Mouse (Mus musculus) embryonic fibroblast, embryonic 13.5 days (primary cell): Measurements from ENCODE around the gene Tppp3. TPM values are rescaled to one million over a fixed set of nuclear protein-coding genes. Genes with fewer than 3 reads are reported as not detected.

ENCODE experiments used
- H3K27ac ChIP-seq: 2 replicates; pipeline ENCODE4 v1.5.1; 2012; ENCODE audit warnings: low read length, control low read depth, inconsistent platforms; ENCODE audit not compliant: insufficient read depth
- H3K4me1 ChIP-seq: 2 replicates; pipeline ENCODE4 v1.6.1; 2011; ENCODE audit warnings: low read length; ENCODE audit not compliant: control insufficient read depth, insufficient read depth
- H3K4me3 ChIP-seq: 2 replicates; pipeline ENCODE4 v1.5.1; 2011; ENCODE audit warnings: mild to moderate bottlenecking, control low read depth, low read length; ENCODE audit not compliant: insufficient read depth
- CTCF ChIP-seq: IDR thresholded peaks from 2 replicates; pipeline ENCODE4 v1.5.1; 2011; ENCODE audit warnings: mild to moderate bottlenecking, control low read depth, low read length, moderate library complexity, borderline replicate concordance; ENCODE audit not compliant: insufficient read depth
- POLR2A ChIP-seq: IDR thresholded peaks from 2 replicates; pipeline ENCODE4 v1.6.1; 2011; ENCODE audit warnings: low read depth, mild to moderate bottlenecking, control low read depth, low read length, moderate library complexity
- polyA plus RNA-seq: library from polyadenylated mRNA; stranded (reverse); fragments of >200 nt; gene quantifications from 2 replicates; pipeline ENCODE4 v1.2.4, GENCODE M21; 2011; ENCODE audit warnings: low read depth; ENCODE audit not compliant: missing spikeins, insufficient read length

Gene Tppp3
- polyA plus RNA-seq, 1 experiment = 8.5 TPM

DNA sequence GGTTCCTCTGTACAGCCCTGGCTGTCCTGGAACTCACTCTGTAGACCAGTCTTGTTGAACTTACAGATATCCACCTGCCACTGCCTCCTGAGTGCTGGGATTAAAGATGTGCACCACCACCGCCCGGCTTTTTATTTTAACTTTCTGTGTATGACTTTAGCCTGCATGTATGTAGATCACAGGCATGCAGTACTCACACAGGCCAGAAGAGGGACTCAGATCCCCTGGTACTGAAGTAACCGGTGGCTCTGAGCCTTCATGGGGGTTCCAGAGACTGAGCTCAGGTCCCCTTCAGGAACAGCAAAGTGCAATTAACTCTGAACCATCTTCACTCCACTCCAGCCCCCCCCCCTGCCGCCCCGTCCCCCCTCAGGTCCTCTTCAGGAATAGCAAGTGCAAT lies 32.5 kb downstream of the Tppp3 start:
- Histone ChIP-seq H3K27ac (no peak overlapping the region), H3K4me1 (no peaks in the 10 kb centered on the region), H3K4me3 (no peak overlapping the region)
- TF ChIP-seq POLR2A = no peak
- no peak for TF ChIP-seq CTCF

DNA sequence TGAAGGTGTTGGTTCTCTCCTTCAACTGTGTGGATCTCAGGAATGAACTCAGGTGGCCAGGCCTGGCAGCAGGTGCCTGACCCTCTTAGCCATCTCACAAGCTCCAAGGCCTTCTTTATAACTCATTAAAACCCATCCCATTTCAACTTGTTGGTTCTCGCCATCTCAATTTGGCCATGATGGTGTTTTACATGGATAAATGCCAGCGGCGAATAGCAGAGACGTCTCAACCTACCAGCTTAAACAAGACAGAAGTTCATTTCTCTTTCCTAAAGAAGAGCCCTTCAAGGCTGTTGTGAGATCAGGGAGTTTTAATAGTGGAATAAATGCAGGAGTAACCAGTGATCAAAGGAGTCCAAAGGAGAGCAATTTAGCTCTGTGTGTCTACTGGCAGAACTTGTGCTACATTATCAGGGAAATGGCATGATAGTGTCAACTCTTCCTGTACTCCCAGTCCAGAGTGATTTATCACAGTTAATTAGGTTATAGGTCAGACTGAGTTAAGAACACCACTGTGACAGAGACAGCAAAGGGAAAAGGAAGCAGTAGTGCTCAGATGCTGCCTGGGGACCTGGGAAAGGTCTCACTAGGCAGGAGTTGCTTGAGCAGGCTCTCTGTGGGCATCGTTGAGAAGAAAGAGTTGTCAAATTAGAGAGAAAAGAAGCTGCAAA lies 34.1 kb downstream of the Tppp3 start:
- no peak overlapping the region for H3K4me3 ChIP-seq
- TF ChIP-seq CTCF = no peak
- no peak for TF ChIP-seq POLR2A
- H3K27ac ChIP-seq = no peak overlapping the region
- no peaks in the 10 kb centered on the region for H3K4me1 ChIP-seq

DNA sequence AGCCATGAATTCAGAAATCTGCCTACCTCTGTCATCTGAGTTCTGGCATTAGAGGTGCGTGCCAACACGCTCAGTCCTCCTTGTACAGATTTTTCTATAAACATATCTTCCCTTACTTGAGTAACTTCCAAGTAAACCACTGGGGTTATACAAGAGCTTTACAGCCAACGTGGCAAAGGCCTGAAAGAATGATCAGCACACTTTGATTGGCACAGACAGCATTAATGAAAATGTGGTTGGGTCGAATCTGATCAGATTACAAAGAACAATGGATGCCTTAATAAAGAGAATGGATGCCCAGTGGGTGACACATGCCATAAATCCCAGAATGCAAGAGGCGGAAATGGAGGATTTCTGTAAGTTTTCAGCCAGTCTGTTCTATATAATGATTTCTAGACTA lies 35.1 kb downstream of the Tppp3 start:
- no peak for TF ChIP-seq POLR2A
- no peak for TF ChIP-seq CTCF

DNA sequence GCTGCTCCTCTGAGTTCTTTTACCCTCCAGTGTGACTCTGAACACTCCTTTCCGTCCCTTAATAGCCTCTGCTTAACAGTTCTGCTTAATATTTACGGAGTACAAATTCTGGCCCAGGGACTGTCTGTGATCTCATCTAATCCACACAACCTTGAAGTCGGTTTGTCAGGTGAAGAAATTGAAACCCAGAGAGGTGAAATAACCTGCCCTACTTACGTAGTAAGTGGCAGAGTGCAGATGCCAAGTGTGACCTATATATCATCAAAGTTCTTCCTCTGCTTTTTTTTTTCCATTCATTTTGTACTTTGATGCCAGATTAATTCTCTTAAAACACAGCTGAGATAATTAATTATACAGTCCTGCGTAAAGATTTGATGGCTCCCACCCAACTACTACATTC lies 37.2 kb downstream of the Tppp3 start:
- H3K4me3 ChIP-seq = no peak overlapping the region
- H3K4me1 ChIP-seq = no peaks in the 10 kb centered on the region
- no peak overlapping the region for H3K27ac ChIP-seq
- TF ChIP-seq CTCF = no peak
- no peak for TF ChIP-seq POLR2A

More for the DNA sequence above, 35.1 kb downstream of the Tppp3 start:
- Histone ChIP-seq H3K27ac (no peak overlapping the region), H3K4me3 (no peak overlapping the region), H3K4me1 (no peaks in the 10 kb centered on the region)

DNA sequence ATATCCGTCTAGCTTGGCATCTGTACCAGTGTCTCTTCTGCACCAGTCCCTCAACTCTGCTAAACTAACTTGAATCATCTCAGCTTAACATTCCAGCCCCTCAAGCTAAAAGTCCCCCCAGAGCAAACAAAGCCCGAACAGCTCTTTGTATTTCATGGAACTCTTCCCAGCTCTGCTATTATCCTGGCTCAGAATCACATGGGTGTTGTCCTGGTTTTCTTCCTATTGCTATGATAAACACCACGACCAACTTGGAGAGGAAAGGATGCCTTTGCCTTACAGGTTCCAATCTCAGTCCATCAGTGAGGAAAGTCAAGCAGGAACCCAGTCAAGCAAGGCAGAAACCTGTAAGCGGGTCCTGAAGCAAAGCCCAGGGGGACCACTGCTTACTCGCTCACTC lies 37.8 kb downstream of the Tppp3 start:
- Histone ChIP-seq H3K4me1 (no peaks in the 10 kb centered on the region), H3K27ac (no peak overlapping the region), H3K4me3 (no peak overlapping the region)
- TF ChIP-seq CTCF (no peak), POLR2A (no peak)

DNA sequence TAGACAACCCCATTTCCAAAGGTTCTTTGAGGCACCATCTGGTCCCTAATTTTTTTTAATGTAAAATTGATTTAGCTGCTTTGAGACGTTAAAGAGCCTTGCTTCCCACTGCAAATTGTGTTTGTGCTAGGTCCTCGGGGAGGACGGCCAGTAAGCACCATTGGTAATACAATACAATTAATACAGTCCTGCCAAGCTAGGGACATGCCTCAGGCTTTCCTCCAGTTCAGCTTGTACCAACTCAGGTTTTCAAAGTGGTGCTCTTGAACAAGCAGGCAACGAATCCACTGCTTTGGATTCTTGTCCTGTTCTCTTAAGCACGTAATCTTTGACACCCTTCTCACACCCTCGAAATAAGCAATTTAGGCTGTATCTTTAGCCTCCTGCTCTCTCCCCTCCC lies 38.3 kb downstream of the Tppp3 start:
- Histone ChIP-seq H3K27ac (no peak overlapping the region), H3K4me3 (no peak overlapping the region), H3K4me1 (no peaks in the 10 kb centered on the region)
- TF ChIP-seq POLR2A = no peak
- no peak for TF ChIP-seq CTCF

DNA sequence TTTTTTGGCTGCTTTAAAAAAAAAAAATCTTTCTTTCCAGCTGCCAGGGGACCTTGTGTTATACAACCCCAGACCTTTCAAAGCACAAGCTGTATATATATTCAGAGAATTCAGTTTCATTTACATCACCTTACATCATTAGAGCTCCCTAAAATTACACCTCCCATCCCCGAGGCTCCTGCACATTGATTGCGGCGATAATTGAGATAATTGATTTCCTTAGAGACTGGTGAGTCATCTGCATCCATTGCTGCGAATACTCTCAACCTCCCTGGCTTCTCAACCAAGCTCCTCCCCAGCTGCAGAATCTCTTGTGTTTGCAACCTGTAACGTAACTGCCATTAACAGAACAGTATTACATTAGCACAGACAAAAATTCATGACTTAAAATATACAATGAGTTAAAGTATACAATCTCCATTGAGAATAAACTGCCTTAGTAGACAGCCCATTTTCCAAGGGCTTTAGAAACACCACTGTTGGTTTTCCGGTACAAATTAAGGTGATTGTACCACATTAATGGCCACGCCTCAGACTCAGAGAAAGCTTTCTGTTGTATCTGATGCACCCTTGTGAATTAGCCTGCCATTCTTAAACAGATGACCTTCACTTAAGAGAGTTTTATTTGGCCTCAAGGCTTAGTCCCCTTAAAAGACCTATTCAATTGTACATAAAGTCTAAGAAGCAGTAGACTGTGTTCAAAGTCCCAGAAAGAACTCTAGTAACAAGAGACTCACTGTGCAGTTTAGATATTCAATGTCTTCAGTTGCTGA lies 39.4 kb downstream of the Tppp3 start:
- Histone ChIP-seq H3K27ac (no peak overlapping the region), H3K4me3 (no peak overlapping the region), H3K4me1 (no peaks in the 10 kb centered on the region)
- TF ChIP-seq CTCF (no peak), POLR2A (no peak)

DNA sequence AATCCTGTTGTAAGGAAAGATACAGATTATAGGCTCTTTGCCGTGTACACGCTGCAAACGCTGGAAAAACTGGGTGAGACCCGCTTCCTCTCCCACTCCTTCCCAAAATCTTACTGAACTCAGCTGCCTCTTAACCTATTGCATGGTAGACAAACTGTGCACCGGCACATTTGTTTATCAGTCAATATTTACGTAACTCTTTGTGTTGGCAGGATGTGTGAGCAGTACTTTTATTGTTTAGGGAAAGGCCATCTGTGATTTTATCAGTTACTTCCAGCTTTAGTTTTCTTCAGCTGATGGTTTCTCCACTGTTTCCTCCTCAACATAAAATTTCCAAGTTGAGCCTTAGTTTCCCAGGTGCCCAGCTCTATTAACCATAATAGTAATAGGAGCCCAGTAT lies 44.4 kb downstream of the Tppp3 start:
- TF ChIP-seq CTCF = no peak
- TF ChIP-seq POLR2A = no peak
- H3K4me3 ChIP-seq = no peak overlapping the region
- H3K4me1 ChIP-seq = no peaks in the 10 kb centered on the region
- no peak overlapping the region for H3K27ac ChIP-seq

DNA sequence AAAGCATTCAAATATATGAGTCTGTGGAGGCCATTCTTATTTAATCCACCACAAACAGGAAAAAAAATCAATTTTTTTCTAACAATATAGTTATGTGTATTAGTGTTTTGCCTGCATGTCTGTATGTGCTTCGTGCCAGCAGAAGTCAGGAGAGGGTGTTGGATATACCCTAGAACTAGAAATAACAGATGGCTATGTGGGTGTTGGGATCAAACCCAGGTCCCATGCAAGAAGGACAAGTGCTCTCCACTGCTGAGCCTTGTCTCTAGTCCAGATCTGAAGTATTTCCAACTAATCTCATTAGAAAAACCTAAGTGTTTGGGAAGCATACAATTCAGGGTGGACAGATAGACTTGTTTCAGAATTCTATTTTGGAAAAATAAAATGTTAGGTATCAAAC lies 49.3 kb downstream of the Tppp3 start:
- no peaks in the 10 kb centered on the region for H3K4me1 ChIP-seq
- no peak overlapping the region for H3K27ac ChIP-seq
- TF ChIP-seq POLR2A (no peak), CTCF (no peak)
- H3K4me3 ChIP-seq = no peak overlapping the region

DNA sequence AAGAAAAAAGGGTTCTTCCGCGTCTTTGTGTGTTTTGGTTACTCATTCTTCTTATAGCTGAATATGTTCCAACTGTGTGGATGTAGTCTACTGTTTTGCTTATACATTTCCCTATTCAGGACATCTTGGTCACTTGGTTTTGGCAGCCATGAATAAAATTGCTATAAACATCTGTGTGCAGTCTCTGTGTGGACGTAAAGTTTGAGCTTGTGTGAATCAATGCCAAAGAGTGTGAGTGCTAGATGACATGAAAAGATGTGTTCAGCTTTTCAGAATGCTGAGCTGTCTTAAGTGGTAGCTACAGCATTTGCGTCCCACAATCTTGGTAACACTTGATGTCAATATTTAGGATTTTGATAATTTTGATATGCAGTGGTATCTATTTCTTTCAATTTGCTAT lies 51.5 kb downstream of the Tppp3 start:
- no peaks in the 10 kb centered on the region for H3K4me1 ChIP-seq
- no peak overlapping the region for H3K27ac ChIP-seq
- TF ChIP-seq POLR2A (no peak), CTCF (no peak)
- no peak overlapping the region for H3K4me3 ChIP-seq
